Mouse (Mus musculus): ENCODE results near the gene Zbtb37.

GRCm38 (mm10) chr1:161036411-161036841 lies 1.8 kb upstream of the Zbtb37 start:
- TF ChIP-seq POLR2A (IDR thresholded peaks at IDR 0.05; ENCODE audit: borderline replicate concordance, low read depth, low read length), result no peak
- no peak for TF ChIP-seq CTCF (IDR thresholded peaks at IDR 0.05; ENCODE audit: low read depth, low read length)
